Mouse (Mus musculus) heart, embryonic 10.5 days (tissue): ENCODE data around the gene Cela3b. TPM values are rescaled to one million over a fixed set of nuclear protein-coding genes. Genes with fewer than 3 reads are reported as not detected.

Experiments
- DNase-seq: peaks from one replicate; pipeline ENCODE4 v3.0.0-alpha.2; 2017; ENCODE audit warnings: low spot score
- H3K27ac ChIP-seq: fragments of 300-500 bp; sonication (generic); 2 replicates; pipeline ENCODE4 v1.5.1; 2016; ENCODE audit warnings: mild to moderate bottlenecking
- H3K27me3 ChIP-seq: fragments of 300-500 bp; sonication (generic); 2 replicates; pipeline ENCODE4 v1.6.1; 2016; ENCODE audit warnings: mild to moderate bottlenecking; ENCODE audit not compliant: poor library complexity, insufficient read depth, severe bottlenecking
- H3K36me3 ChIP-seq: fragments of 300-500 bp; sonication (generic); 2 replicates; pipeline ENCODE4 v1.6.1; 2016; ENCODE audit warnings: mild to moderate bottlenecking, moderate library complexity
- H3K4me1 ChIP-seq: fragments of 300-500 bp; sonication (generic); 2 replicates; pipeline ENCODE4 v1.6.1; 2016; ENCODE audit warnings: mild to moderate bottlenecking
- H3K4me3 ChIP-seq: fragments of 300-500 bp; sonication (generic); 2 replicates; pipeline ENCODE4 v1.5.1; 2016; ENCODE audit warnings: mild to moderate bottlenecking, moderate library complexity
- H3K9me3 ChIP-seq: fragments of 300-500 bp; sonication (generic); 2 replicates; pipeline ENCODE4 v1.6.1; 2016; ENCODE audit warnings: mild to moderate bottlenecking, moderate library complexity
- WGBS: fragments of 180-500 bp; shearing (Covaris S2); methylation state at CpG from one replicate; pipeline ENCODE4 v1.1.7; 2016; 5-methylcytosine and 5-hydroxymethylcytosine counted together
- polyA plus RNA-seq: library from polyadenylated mRNA; unstranded; fragments of >200 nt; fragmentation: Nextera tagmentation; extraction: Ambion mirVana; gene quantifications from 2 replicates; pipeline ENCODE4 v1.2.1, GENCODE M21; 2016

Cela3b gene
- polyA plus RNA-seq, 1 experiment from 2014 or later: not detected

GRCm38 (mm10) chr4:137373711-137374110 is 56.6 kb downstream of the Cela3b start:
- H3K9me3 ChIP-seq: no peaks in the 10 kb centered on the region
- H3K4me3 ChIP-seq: no peak overlapping the region
- no peak for DNase-seq
- H3K27ac ChIP-seq: peak overlapping the region; percentile 2; the same call in 1 of the 2 replicates
- H3K36me3 ChIP-seq: no peaks in the 10 kb centered on the region
- H3K27me3 ChIP-seq: no peaks in the 10 kb centered on the region
- peaks cover 36% of the 10 kb centered on the region for H3K4me1 ChIP-seq
- 50% methylated on average over 6 of the region's 6 CpGs for WGBS

- H3K27me3 ChIP-seq: no peaks in the 10 kb centered on the region
- no peaks in the 10 kb centered on the region for H3K9me3 ChIP-seq
- no peak overlapping the region for H3K4me3 ChIP-seq
- H3K27ac ChIP-seq: no peak overlapping the region; the same call in 1 of the 2 replicates
- no peak for DNase-seq
- no peaks in the 10 kb centered on the region for H3K36me3 ChIP-seq
- 81% methylated on average over 16 of the region's 16 CpGs for WGBS
- H3K4me1 ChIP-seq: peaks cover 48% of the 10 kb centered on the region
Observed at GRCm38 (mm10) chr4:137371596-137372523, 58.5 kb downstream of the Cela3b start.

Other genes with a start within 250 kb of the Cela3b start
- 0.96 and 0.98 TPM in 2 replicates for gene Wnt4, start 153.1 kb downstream of the Cela3b start, polyA plus RNA-seq
- gene Cdc42, start 72.8 kb downstream of the Cela3b start, polyA plus RNA-seq: 550 and 560 TPM in 2 replicates
- gene Cela3a, start 20.7 kb downstream of the Cela3b start, polyA plus RNA-seq: not detected in 2 replicates
- gene 1700013G24Rik, start 22.7 kb upstream of the Cela3b start, polyA plus RNA-seq: not detected in 2 replicates
- gene Hspg2, start 38.2 kb upstream of the Cela3b start, polyA plus RNA-seq: 52.0 and 58.9 TPM in 2 replicates
- 0.39 TPM in 1 of 2 replicates, not detected in the other for gene Ldlrad2, start 144.0 kb upstream of the Cela3b start, polyA plus RNA-seq
- gene Usp48, start 163.2 kb upstream of the Cela3b start, polyA plus RNA-seq: 47.7 and 56.9 TPM in 2 replicates
- gene Rap1gap, start 234.2 kb upstream of the Cela3b start, polyA plus RNA-seq: 6.7 and 8.0 TPM in 2 replicates